Mouse (Mus musculus) layer of hippocampus, adult 9-11 months (tissue): Measurements from ENCODE around the gene Cmtm5.
"Not testable (repeated sequence)": the region's sequence is repeated elsewhere in the genome, so short reads cannot be mapped to it uniquely, and the experiment has no call there.

Experiments used
- DNase-seq: peaks from one replicate; pipeline ENCODE4 v3.0.0; 2022

Gene Cmtm5

GRCm38 (mm10) chr14:54936831-54937160 is 735 bp downstream of the Cmtm5 start:
- DNase-seq: no peak

GRCm38 (mm10) chr14:54937361-54938182 is 1.5 kb downstream of the Cmtm5 start:
- no peak for DNase-seq

- DNase-seq: no peak
Observed at GRCm38 (mm10) chr14:54938431-54939219, 2.6 kb downstream of the Cmtm5 start.

- DNase-seq: no peak
Observed at GRCm38 (mm10) chr14:54939434-54940175, 3.5 kb downstream of the Cmtm5 start.

GRCm38 (mm10) chr14:54940176-54940530 is 4.1 kb downstream of the Cmtm5 start:
- DNase-seq: no peak

GRCm38 (mm10) chr14:54941024-54941978 is 5.2 kb downstream of the Cmtm5 start:
- DNase-seq: no peak

GRCm38 (mm10) chr14:54942479-54942878 is 6.4 kb downstream of the Cmtm5 start:
- DNase-seq: no peak

- DNase-seq: no peak
Observed at GRCm38 (mm10) chr14:54943971-54944370, 7.9 kb downstream of the Cmtm5 start.

GRCm38 (mm10) chr14:54944939-54945338 is 8.9 kb downstream of the Cmtm5 start:
- DNase-seq: no peak

- DNase-seq: no peak
Observed at GRCm38 (mm10) chr14:54945975-54946704, 10.1 kb downstream of the Cmtm5 start.

GRCm38 (mm10) chr14:54947008-54947407 is 10.9 kb downstream of the Cmtm5 start:
- not testable (repeated sequence) for DNase-seq

GRCm38 (mm10) chr14:54948781-54949180 is 12.7 kb downstream of the Cmtm5 start:
- no peak for DNase-seq

GRCm38 (mm10) chr14:54950493-54950892 is 14.4 kb downstream of the Cmtm5 start:
- no peak for DNase-seq

- no peak for DNase-seq
Observed at GRCm38 (mm10) chr14:54951587-54951986, 15.5 kb downstream of the Cmtm5 start.

- DNase-seq: no peak
Observed at GRCm38 (mm10) chr14:54953664-54954206, 17.7 kb downstream of the Cmtm5 start.

GRCm38 (mm10) chr14:54954474-54954873 is 18.4 kb downstream of the Cmtm5 start:
- DNase-seq: no peak

- DNase-seq: no peak
Observed at GRCm38 (mm10) chr14:54955481-54955880, 19.4 kb downstream of the Cmtm5 start.

GRCm38 (mm10) chr14:54956533-54956932 is 20.5 kb downstream of the Cmtm5 start:
- DNase-seq: no peak

GRCm38 (mm10) chr14:54958503-54958902 is 22.4 kb downstream of the Cmtm5 start:
- DNase-seq: no peak

GRCm38 (mm10) chr14:54959197-54959596 is 23.1 kb downstream of the Cmtm5 start:
- no peak for DNase-seq
